Mouse (Mus musculus): ENCODE results near the gene Guca2b. TPM values are rescaled to one million over a fixed set of nuclear protein-coding genes. Genes with fewer than 3 reads are reported as not detected.

Gene Guca2b
- polyA plus RNA-seq, 1 experiment from 2014 or later = not detected

GRCm38 (mm10) chr4:119669356-119670209, 10.8 kb upstream of the Guca2b start:
- no peak overlapping the region for H3K4me3 ChIP-seq (replicated peaks)
- no peak overlapping the region for H3K9ac ChIP-seq
- WGBS = 58% methylated on average over 10 of the region's 10 CpGs
- no peaks in the 10 kb centered on the region for H3K36me3 ChIP-seq
- H3K4me2 ChIP-seq (replicated peaks) = no peak overlapping the region
- no peaks in the 10 kb centered on the region for H3K27me3 ChIP-seq
- ATAC-seq (ENCODE audit: insufficient number of reproducible peaks, low FRiP score, low TSS enrichment, low read depth) = no peak
- H3K4me1 ChIP-seq = no peaks in the 10 kb centered on the region
- no peak overlapping the region for H3K27ac ChIP-seq (replicated peaks)
- no peaks in the 10 kb centered on the region for H3K9me3 ChIP-seq (replicated peaks)

GRCm38 (mm10) chr4:119668596-119668995, 9.8 kb upstream of the Guca2b start:
- no peak for ATAC-seq (ENCODE audit: insufficient number of reproducible peaks, low FRiP score, low TSS enrichment, low read depth)
- 75% methylated on average over 4 of the region's 4 CpGs for WGBS
- Histone ChIP-seq H3K9me3 (replicated peaks) (no peaks in the 10 kb centered on the region), H3K4me1 (no peaks in the 10 kb centered on the region), H3K4me3 (replicated peaks) (no peak overlapping the region), H3K36me3 (no peaks in the 10 kb centered on the region), H3K27ac (replicated peaks) (no peak overlapping the region), H3K4me2 (replicated peaks) (no peak overlapping the region), H3K9ac (no peak overlapping the region), H3K27me3 (no peaks in the 10 kb centered on the region)

- Histone ChIP-seq H3K4me3 (replicated peaks) (no peak overlapping the region), H3K27ac (replicated peaks) (no peak overlapping the region), H3K36me3 (no peaks in the 10 kb centered on the region), H3K27me3 (no peaks in the 10 kb centered on the region), H3K9me3 (replicated peaks) (no peaks in the 10 kb centered on the region), H3K9ac (no peak overlapping the region), H3K4me1 (no peaks in the 10 kb centered on the region), H3K4me2 (replicated peaks) (no peak overlapping the region)
- WGBS = 88% methylated on average over 3 of the region's 3 CpGs
- ATAC-seq (ENCODE audit: insufficient number of reproducible peaks, low FRiP score, low TSS enrichment, low read depth) = no peak
Measured at GRCm38 (mm10) chr4:119668185-119668584, 9.4 kb upstream of the Guca2b start.

- Histone ChIP-seq H3K4me2 (replicated peaks) (no peak overlapping the region), H3K36me3 (no peaks in the 10 kb centered on the region), H3K9ac (no peak overlapping the region), H3K9me3 (replicated peaks) (no peaks in the 10 kb centered on the region), H3K27ac (replicated peaks) (no peak overlapping the region), H3K4me3 (replicated peaks) (no peak overlapping the region), H3K27me3 (no peaks in the 10 kb centered on the region), H3K4me1 (no peaks in the 10 kb centered on the region)
- WGBS = 21% methylated on average over 5 of the region's 5 CpGs
- no peak for ATAC-seq (ENCODE audit: insufficient number of reproducible peaks, low FRiP score, low TSS enrichment, low read depth)
Measured at GRCm38 (mm10) chr4:119667454-119667853, 8.7 kb upstream of the Guca2b start.

- H3K4me3 ChIP-seq (replicated peaks) = no peak overlapping the region
- no peaks in the 10 kb centered on the region for H3K9me3 ChIP-seq (replicated peaks)
- H3K4me2 ChIP-seq (replicated peaks) = no peak overlapping the region
- no peaks in the 10 kb centered on the region for H3K4me1 ChIP-seq
- H3K27me3 ChIP-seq = no peaks in the 10 kb centered on the region
- ATAC-seq (ENCODE audit: insufficient number of reproducible peaks, low FRiP score, low TSS enrichment, low read depth) = no peak
- H3K9ac ChIP-seq = no peak overlapping the region
- no peaks in the 10 kb centered on the region for H3K36me3 ChIP-seq
- WGBS = 50% methylated on average over 8 of the region's 8 CpGs
- H3K27ac ChIP-seq (replicated peaks) = no peak overlapping the region
Measured at GRCm38 (mm10) chr4:119666116-119666515, 7.4 kb upstream of the Guca2b start.

GRCm38 (mm10) chr4:119665166-119665565, 6.4 kb upstream of the Guca2b start:
- WGBS = 88% methylated on average over 2 of the region's 2 CpGs

GRCm38 (mm10) chr4:119663409-119664095, 4.8 kb upstream of the Guca2b start:
- no peak for ATAC-seq (ENCODE audit: insufficient number of reproducible peaks, low FRiP score, low TSS enrichment, low read depth)
- 90% methylated on average over 14 of the region's 14 CpGs for WGBS
- H3K27me3 ChIP-seq = no peaks in the 10 kb centered on the region

More at GRCm38 (mm10) chr4:119665166-119665565, 6.4 kb upstream of the Guca2b start:
- no peak overlapping the region for H3K4me2 ChIP-seq (replicated peaks)
- H3K36me3 ChIP-seq = no peaks in the 10 kb centered on the region
- no peak overlapping the region for H3K9ac ChIP-seq
- H3K27me3 ChIP-seq = no peaks in the 10 kb centered on the region
- no peak overlapping the region for H3K27ac ChIP-seq (replicated peaks)
- no peak overlapping the region for H3K4me3 ChIP-seq (replicated peaks)
- no peaks in the 10 kb centered on the region for H3K9me3 ChIP-seq (replicated peaks)
- no peak for ATAC-seq (ENCODE audit: insufficient number of reproducible peaks, low FRiP score, low TSS enrichment, low read depth)
- H3K4me1 ChIP-seq = no peaks in the 10 kb centered on the region

GRCm38 (mm10) chr4:119662976-119663375, 4.2 kb upstream of the Guca2b start:
- Histone ChIP-seq H3K4me1 (no peaks in the 10 kb centered on the region), H3K36me3 (no peaks in the 10 kb centered on the region), H3K9ac (no peak overlapping the region), H3K4me2 (replicated peaks) (no peak overlapping the region), H3K27me3 (no peaks in the 10 kb centered on the region), H3K4me3 (replicated peaks) (no peak overlapping the region), H3K9me3 (replicated peaks) (no peaks in the 10 kb centered on the region), H3K27ac (replicated peaks) (no peak overlapping the region)
- WGBS = 78% methylated on average over 7 of the region's 7 CpGs
- no peak for ATAC-seq (ENCODE audit: insufficient number of reproducible peaks, low FRiP score, low TSS enrichment, low read depth)

More at GRCm38 (mm10) chr4:119663409-119664095, 4.8 kb upstream of the Guca2b start:
- Histone ChIP-seq H3K36me3 (no peaks in the 10 kb centered on the region), H3K9me3 (replicated peaks) (no peaks in the 10 kb centered on the region), H3K4me1 (no peaks in the 10 kb centered on the region), H3K27ac (replicated peaks) (no peak overlapping the region), H3K4me3 (replicated peaks) (no peak overlapping the region), H3K9ac (no peak overlapping the region), H3K4me2 (replicated peaks) (no peak overlapping the region)

GRCm38 (mm10) chr4:119662151-119662550, 3.4 kb upstream of the Guca2b start:
- H3K27me3 ChIP-seq = no peaks in the 10 kb centered on the region
- H3K4me1 ChIP-seq = no peaks in the 10 kb centered on the region
- no peak overlapping the region for H3K4me3 ChIP-seq (replicated peaks)
- H3K27ac ChIP-seq (replicated peaks) = no peak overlapping the region
- 61% methylated on average over 4 of the region's 4 CpGs for WGBS
- H3K9me3 ChIP-seq (replicated peaks) = no peaks in the 10 kb centered on the region
- no peak for ATAC-seq (ENCODE audit: insufficient number of reproducible peaks, low FRiP score, low TSS enrichment, low read depth)
- H3K4me2 ChIP-seq (replicated peaks) = no peak overlapping the region
- no peak overlapping the region for H3K9ac ChIP-seq
- H3K36me3 ChIP-seq = no peaks in the 10 kb centered on the region

GRCm38 (mm10) chr4:119660007-119660406, 1.3 kb upstream of the Guca2b start:
- no peak for ATAC-seq (ENCODE audit: insufficient number of reproducible peaks, low FRiP score, low TSS enrichment, low read depth)
- H3K4me1 ChIP-seq = no peaks in the 10 kb centered on the region
- 77% methylated on average over 8 of the region's 8 CpGs for WGBS

GRCm38 (mm10) chr4:119658246-119658645, 508 bp downstream of the Guca2b start:
- 35% methylated on average over 2 of the region's 2 CpGs for WGBS
- H3K4me1 ChIP-seq = no peaks in the 10 kb centered on the region
- H3K4me2 ChIP-seq (replicated peaks) = no peak overlapping the region

More at GRCm38 (mm10) chr4:119660007-119660406, 1.3 kb upstream of the Guca2b start:
- Histone ChIP-seq H3K27ac (replicated peaks) (no peak overlapping the region), H3K9me3 (replicated peaks) (no peaks in the 10 kb centered on the region), H3K36me3 (no peaks in the 10 kb centered on the region), H3K27me3 (no peaks in the 10 kb centered on the region), H3K9ac (no peak overlapping the region), H3K4me3 (replicated peaks) (no peak overlapping the region), H3K4me2 (replicated peaks) (no peak overlapping the region)

More at GRCm38 (mm10) chr4:119658246-119658645, 508 bp downstream of the Guca2b start:
- H3K27ac ChIP-seq (replicated peaks) = no peak overlapping the region
- no peak overlapping the region for H3K4me3 ChIP-seq (replicated peaks)
- no peaks in the 10 kb centered on the region for H3K9me3 ChIP-seq (replicated peaks)
- H3K27me3 ChIP-seq = no peaks in the 10 kb centered on the region
- ATAC-seq (ENCODE audit: insufficient number of reproducible peaks, low FRiP score, low TSS enrichment, low read depth) = no peak
- no peak overlapping the region for H3K9ac ChIP-seq
- H3K36me3 ChIP-seq = no peaks in the 10 kb centered on the region

Data from embryonic facial prominence, embryonic 15.5 days (tissue).